Mouse (Mus musculus): Measurements from ENCODE around the gene D630003M21Rik. TPM values are rescaled to one million over a fixed set of nuclear protein-coding genes. Genes with fewer than 3 reads are reported as not detected.

The D630003M21Rik gene
- polyA plus RNA-seq, 1 experiment, result 3.1 TPM

DNA sequence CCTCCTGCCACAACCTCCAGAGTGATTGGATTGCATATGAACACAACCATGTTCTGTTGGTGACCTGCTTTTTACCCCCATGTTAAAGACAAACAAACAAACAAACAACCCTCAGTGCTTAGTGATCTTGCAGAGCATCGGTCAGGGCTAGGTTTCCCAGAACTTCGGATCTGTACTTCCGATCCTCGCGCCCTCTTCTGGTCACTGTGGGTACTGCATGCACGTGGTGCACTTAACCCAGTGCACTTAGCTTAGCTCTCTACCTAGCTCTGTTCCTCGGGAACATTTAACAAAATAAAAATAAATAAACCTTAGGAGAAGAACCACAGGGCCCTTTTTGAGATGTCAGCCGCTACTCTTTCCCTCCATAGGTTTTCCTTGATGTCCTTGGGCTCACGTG is 48.2 kb downstream of the D630003M21Rik start:
- WGBS, result 56% methylated on average over 9 of the region's 9 CpGs
- no peaks in the 10 kb centered on the region for H3K36me3 ChIP-seq (ENCODE audit: control insufficient read depth, insufficient read depth, low read length)
- peaks cover 6% of the 10 kb centered on the region; the same call in 1 of the 2 replicates for H3K4me1 ChIP-seq (replicated peaks; ENCODE audit: control insufficient read depth, insufficient read depth, low read length)
- no peak overlapping the region for H3K4me3 ChIP-seq (ENCODE audit: control insufficient read depth, insufficient read depth, low read length)
- no peak overlapping the region for H3K27ac ChIP-seq (ENCODE audit: control insufficient read depth, insufficient read depth, low read length)
- no peaks in the 10 kb centered on the region for H3K27me3 ChIP-seq (ENCODE audit: control insufficient read depth, insufficient read depth, low read length)
- TF ChIP-seq CTCF (IDR thresholded peaks at IDR 0.05; ENCODE audit: borderline replicate concordance, control insufficient read depth, extremely low read depth, insufficient read depth, low read length, poor library complexity), result peak; percentile 73; the same call in 1 of the 2 replicates
- TF ChIP-seq POLR2A (IDR thresholded peaks at IDR 0.05; ENCODE audit: control insufficient read depth, extremely low read depth, insufficient read depth, low read length, poor library complexity), result no peak
- DNase-seq, result peak; percentile 57

DNA sequence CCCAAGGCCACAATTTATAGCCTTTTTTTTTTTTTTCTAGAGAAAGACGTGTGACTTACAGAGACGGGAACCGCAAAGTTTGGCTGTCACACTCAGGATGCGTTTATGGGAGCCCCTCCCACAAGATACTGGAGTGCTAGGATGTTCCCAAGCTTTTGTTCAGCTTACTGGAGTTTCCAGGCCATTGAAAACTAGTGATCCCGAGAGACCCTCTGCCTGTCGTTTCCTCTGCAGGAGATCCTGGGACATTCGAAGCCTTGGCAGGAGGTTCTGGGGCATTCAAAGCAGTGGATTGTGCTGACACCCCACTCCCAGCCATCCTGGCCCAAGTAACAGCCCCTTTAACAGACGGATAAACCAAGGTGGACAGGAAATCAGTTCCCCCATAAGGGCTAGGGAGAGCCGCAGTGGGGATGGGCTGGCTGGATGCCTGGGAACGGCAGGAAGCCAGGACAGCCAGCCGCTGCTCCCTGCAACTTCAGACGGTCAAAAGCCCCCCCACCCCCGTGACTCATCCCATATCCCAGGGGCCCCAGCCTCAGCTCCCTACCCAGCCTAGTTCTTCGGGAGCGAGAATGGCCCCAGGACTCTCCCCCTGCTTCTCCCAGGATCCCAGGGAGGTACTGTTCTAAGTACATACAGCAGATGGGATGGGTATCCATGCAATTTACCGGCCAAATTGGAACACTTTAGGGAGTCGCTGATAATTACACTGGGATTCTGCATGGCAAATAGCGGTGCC is 49.5 kb downstream of the D630003M21Rik start:
- WGBS, result 61% methylated on average over 18 of the region's 18 CpGs
- DNase-seq, result no peak
- Histone ChIP-seq H3K4me3 (ENCODE audit: control insufficient read depth, insufficient read depth, low read length) (no peak overlapping the region), H3K27ac (ENCODE audit: control insufficient read depth, insufficient read depth, low read length) (no peak overlapping the region), H3K36me3 (ENCODE audit: control insufficient read depth, insufficient read depth, low read length) (no peaks in the 10 kb centered on the region), H3K4me1 (replicated peaks; ENCODE audit: control insufficient read depth, insufficient read depth, low read length) (peaks cover 17% of the 10 kb centered on the region), H3K27me3 (ENCODE audit: control insufficient read depth, insufficient read depth, low read length) (no peaks in the 10 kb centered on the region)
- TF ChIP-seq POLR2A (IDR thresholded peaks at IDR 0.05; ENCODE audit: control insufficient read depth, extremely low read depth, insufficient read depth, low read length, poor library complexity) (no peak), CTCF (IDR thresholded peaks at IDR 0.05; ENCODE audit: borderline replicate concordance, control insufficient read depth, extremely low read depth, insufficient read depth, low read length, poor library complexity) (no peak)

DNA sequence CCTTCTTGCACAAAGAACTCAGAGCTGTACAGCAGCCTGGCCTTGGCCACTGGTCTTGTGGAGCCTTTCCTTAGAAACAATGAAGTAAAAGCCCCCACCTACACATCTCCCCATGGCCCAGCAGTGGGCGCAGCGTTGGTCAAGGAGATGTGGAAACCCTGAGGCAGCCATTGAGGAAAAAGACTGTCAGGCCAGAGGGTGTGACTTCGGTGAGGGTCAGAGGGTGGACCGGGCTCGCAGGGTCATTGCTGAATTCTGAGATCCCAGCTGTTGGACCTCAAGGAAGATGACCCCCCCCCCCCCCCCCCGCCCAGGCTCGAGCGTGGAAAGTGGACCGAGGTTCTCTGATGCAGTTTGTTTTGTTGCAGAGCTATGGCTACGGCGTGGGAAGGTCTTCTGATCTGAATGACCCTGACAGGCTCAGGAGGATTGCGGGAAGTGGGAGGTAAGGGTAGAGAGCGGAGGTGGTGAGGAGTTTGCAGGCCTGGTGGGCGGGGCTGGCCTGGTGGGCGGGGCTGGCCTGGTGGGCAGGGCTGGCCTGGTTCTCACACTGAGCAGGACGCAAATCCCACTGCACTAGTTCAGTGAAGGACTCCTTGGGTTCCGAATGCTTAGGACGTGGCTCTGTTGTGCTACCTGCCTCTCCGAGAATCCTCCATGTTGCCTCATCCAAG is 50.2 kb downstream of the D630003M21Rik start:
- peaks cover 17% of the 10 kb centered on the region for H3K4me1 ChIP-seq (replicated peaks; ENCODE audit: control insufficient read depth, insufficient read depth, low read length)
- TF ChIP-seq POLR2A (IDR thresholded peaks at IDR 0.05; ENCODE audit: control insufficient read depth, extremely low read depth, insufficient read depth, low read length, poor library complexity) (no peak), CTCF (IDR thresholded peaks at IDR 0.05; ENCODE audit: borderline replicate concordance, control insufficient read depth, extremely low read depth, insufficient read depth, low read length, poor library complexity) (no peak)
- 21% methylated on average over 19 of the region's 19 CpGs for WGBS
- no peaks in the 10 kb centered on the region for H3K27me3 ChIP-seq (ENCODE audit: control insufficient read depth, insufficient read depth, low read length)
- H3K27ac ChIP-seq (ENCODE audit: control insufficient read depth, insufficient read depth, low read length), result no peak overlapping the region
- peak; percentile 58 for DNase-seq
- H3K4me3 ChIP-seq (ENCODE audit: control insufficient read depth, insufficient read depth, low read length), result no peak overlapping the region
- H3K36me3 ChIP-seq (ENCODE audit: control insufficient read depth, insufficient read depth, low read length), result no peaks in the 10 kb centered on the region

DNA sequence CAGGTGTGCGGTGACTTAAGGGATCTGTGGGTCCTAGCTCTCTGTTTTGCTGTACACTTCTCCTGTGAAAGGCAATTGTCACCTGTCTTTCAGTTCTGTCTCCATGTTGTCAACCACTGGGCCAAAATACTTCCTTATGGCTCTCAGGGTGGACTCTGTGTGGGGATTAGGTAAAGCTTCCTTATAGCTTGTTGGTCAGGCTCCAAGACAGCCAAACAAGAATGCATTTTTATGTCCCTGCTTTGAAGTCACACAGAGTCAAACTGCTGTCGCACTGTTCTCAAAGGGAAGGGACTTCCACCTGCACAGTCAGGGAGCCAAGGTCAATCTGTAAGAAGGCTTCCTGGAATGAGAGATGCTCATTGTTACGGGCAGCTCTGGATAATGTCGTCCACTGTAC is 50.9 kb downstream of the D630003M21Rik start:
- Histone ChIP-seq H3K27me3 (ENCODE audit: control insufficient read depth, insufficient read depth, low read length) (no peaks in the 10 kb centered on the region), H3K4me3 (ENCODE audit: control insufficient read depth, insufficient read depth, low read length) (no peak overlapping the region), H3K36me3 (ENCODE audit: control insufficient read depth, insufficient read depth, low read length) (no peaks in the 10 kb centered on the region), H3K27ac (ENCODE audit: control insufficient read depth, insufficient read depth, low read length) (no peak overlapping the region), H3K4me1 (replicated peaks; ENCODE audit: control insufficient read depth, insufficient read depth, low read length) (peaks cover 17% of the 10 kb centered on the region)
- TF ChIP-seq POLR2A (IDR thresholded peaks at IDR 0.05; ENCODE audit: control insufficient read depth, extremely low read depth, insufficient read depth, low read length, poor library complexity) (no peak), CTCF (IDR thresholded peaks at IDR 0.05; ENCODE audit: borderline replicate concordance, control insufficient read depth, extremely low read depth, insufficient read depth, low read length, poor library complexity) (no peak)
- 93% methylated on average over 4 of the region's 4 CpGs for WGBS
- DNase-seq, result no peak

DNA sequence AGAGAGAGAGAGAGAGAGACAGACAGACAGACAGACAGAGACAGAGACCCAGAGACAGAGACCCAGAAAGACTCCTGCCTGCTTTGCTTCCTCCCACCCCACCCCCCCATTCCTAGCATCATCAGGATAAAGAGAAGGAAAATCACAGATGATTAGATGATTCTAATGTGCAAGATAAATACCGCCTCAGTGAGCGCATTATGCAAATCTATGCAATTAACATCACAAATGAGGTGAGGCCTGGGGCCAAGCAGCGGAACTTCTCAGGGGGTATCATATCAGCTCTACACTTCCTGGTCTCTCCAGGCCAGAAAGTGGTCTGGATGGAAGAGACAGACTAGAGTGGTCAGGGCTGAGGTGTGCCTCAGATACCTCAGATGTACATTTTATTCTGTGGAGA is 51.4 kb downstream of the D630003M21Rik start:
- TF ChIP-seq POLR2A (IDR thresholded peaks at IDR 0.05; ENCODE audit: control insufficient read depth, extremely low read depth, insufficient read depth, low read length, poor library complexity), result no peak
- no peak for TF ChIP-seq CTCF (IDR thresholded peaks at IDR 0.05; ENCODE audit: borderline replicate concordance, control insufficient read depth, extremely low read depth, insufficient read depth, low read length, poor library complexity)
- no peak for DNase-seq
- no peak overlapping the region for H3K4me3 ChIP-seq (ENCODE audit: control insufficient read depth, insufficient read depth, low read length)
- 97% methylated on average over 3 of the region's 3 CpGs for WGBS
- no peak overlapping the region for H3K27ac ChIP-seq (ENCODE audit: control insufficient read depth, insufficient read depth, low read length)
- no peaks in the 10 kb centered on the region for H3K27me3 ChIP-seq (ENCODE audit: control insufficient read depth, insufficient read depth, low read length)
- H3K36me3 ChIP-seq (ENCODE audit: control insufficient read depth, insufficient read depth, low read length), result no peaks in the 10 kb centered on the region
- peaks cover 17% of the 10 kb centered on the region for H3K4me1 ChIP-seq (replicated peaks; ENCODE audit: control insufficient read depth, insufficient read depth, low read length)

DNA sequence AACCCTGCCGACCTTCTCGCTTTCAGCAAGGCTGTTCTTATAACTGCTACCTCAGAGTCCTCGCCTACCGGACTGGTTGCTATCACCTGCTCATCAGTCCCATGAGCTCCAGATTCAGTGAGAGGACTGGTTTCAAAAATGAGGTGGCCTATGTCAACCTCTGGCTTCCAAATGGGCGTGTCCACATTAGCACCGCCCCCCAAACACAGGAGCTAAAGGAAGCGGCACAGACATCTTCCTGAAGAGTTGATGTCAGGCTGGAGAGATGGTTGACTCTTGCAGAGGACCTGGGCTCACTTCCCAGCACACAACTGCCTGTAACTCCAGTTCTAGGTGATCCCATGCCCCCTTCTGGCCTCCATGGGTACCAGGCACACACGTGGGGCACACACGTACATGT is 52.3 kb downstream of the D630003M21Rik start:
- H3K36me3 ChIP-seq (ENCODE audit: control insufficient read depth, insufficient read depth, low read length), result no peaks in the 10 kb centered on the region
- peaks cover 17% of the 10 kb centered on the region for H3K4me1 ChIP-seq (replicated peaks; ENCODE audit: control insufficient read depth, insufficient read depth, low read length)
- no peak overlapping the region for H3K4me3 ChIP-seq (ENCODE audit: control insufficient read depth, insufficient read depth, low read length)
- no peak overlapping the region for H3K27ac ChIP-seq (ENCODE audit: control insufficient read depth, insufficient read depth, low read length)
- TF ChIP-seq POLR2A (IDR thresholded peaks at IDR 0.05; ENCODE audit: control insufficient read depth, extremely low read depth, insufficient read depth, low read length, poor library complexity), result no peak
- TF ChIP-seq CTCF (IDR thresholded peaks at IDR 0.05; ENCODE audit: borderline replicate concordance, control insufficient read depth, extremely low read depth, insufficient read depth, low read length, poor library complexity), result no peak
- DNase-seq, result no peak
- WGBS, result 96% methylated on average over 9 of the region's 9 CpGs
- H3K27me3 ChIP-seq (ENCODE audit: control insufficient read depth, insufficient read depth, low read length), result no peaks in the 10 kb centered on the region

All from thymus, adult 2 months (tissue).